Mouse (Mus musculus): ENCODE measurements at regions not wholly inside any gene's neighbourhood (a gene's known extent, or its start where the extent isn't known, plus 50 kb on each side); places are given as distances from the start of the nearest gene placed in this dataset.
"Not testable (repeated sequence)": the region's sequence is repeated elsewhere in the genome, so short reads cannot be mapped to it uniquely, and the experiment has no call there.

GRCm38 (mm10) chr17:83990421-83991365, 142.9 kb upstream of the Haao start:
- DNase-seq (ENCODE audit: low spot score), result no peak

DNA sequence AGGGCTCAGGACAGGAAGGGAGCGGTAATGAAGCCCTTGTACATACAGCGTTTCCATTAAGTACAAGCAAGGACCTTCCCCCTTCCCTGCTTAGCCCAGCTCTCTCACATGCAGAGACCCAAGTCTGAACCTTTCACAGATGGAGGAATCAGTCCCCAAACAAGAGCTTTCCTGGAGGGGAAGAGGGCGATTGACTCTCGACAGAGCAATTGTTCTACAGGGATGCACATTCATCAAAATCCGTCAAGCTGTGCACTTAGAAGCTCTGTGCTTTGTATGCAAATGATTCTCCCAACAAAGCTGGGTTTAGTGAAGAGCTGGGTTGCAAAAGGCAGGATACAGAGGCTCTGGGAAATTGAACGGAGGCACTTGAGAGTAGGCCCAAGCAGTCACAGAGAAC, 141.1 kb upstream of the Haao start:
- no peak for DNase-seq (ENCODE audit: low spot score)

- no peak for DNase-seq (ENCODE audit: low spot score)
Measured at GRCm38 (mm10) chr17:83988165-83988564, 140.4 kb upstream of the Haao start.

DNA sequence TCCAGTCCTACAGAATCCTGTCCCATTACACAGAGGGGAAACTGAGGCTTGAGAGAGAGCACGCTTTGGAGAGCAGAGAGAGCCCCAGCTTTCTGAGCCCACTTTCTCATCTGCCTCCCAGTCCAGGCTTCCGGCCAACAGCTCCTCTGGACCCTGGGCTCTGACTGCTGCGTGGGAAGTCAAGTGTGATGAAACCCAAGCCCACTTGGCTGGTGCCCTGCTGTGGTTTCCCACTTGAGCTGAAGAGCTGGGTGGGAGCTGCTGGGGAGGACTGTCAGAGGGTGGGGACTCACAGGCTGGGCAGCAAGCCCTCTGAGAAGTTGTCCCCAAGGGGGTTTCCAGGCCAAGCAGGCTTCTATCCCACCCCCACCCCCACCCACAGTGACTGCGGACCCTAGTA, 139.9 kb upstream of the Haao start:
- DNase-seq (ENCODE audit: low spot score), result no peak

GRCm38 (mm10) chr17:83985916-83986578, 138.3 kb upstream of the Haao start:
- no peak for DNase-seq (ENCODE audit: low spot score)

- DNase-seq (ENCODE audit: low spot score), result no peak
Measured at GRCm38 (mm10) chr17:83985333-83985790, 137.6 kb upstream of the Haao start.

DNA sequence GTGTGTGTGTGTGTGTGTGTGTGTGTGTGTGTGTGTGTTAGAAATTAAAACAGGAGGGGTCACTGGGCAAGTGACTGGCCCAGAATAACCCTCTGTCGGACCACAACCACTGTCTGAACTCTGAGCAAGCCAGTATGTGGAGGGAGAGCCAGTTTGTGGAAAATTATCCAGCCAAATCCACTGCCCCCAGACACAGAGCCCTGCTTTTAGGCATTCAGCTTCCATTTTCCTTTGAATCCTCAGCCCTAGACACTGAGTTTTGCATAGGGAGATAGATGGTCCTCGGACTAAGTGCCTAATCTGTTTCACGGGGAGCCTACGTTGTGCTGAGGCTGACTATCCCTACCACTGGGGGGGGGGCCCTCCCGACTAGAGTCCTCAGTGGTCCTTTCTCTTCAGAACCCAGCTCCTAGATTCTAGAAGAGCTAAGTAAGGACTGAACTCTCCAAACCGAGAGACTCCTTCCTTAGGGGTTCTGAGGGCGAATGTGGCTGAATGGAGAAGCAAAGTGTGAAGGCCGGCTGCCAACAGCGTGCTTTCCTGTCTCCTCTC, 136.2 kb upstream of the Haao start:
- DNase-seq (ENCODE audit: low spot score), result no peak

- DNase-seq (ENCODE audit: low spot score), result no peak
Measured at GRCm38 (mm10) chr17:83983070-83983836, 135.5 kb upstream of the Haao start.

- DNase-seq (ENCODE audit: low spot score), result no peak
Measured at GRCm38 (mm10) chr17:83982700-83983069, 134.9 kb upstream of the Haao start.

DNA sequence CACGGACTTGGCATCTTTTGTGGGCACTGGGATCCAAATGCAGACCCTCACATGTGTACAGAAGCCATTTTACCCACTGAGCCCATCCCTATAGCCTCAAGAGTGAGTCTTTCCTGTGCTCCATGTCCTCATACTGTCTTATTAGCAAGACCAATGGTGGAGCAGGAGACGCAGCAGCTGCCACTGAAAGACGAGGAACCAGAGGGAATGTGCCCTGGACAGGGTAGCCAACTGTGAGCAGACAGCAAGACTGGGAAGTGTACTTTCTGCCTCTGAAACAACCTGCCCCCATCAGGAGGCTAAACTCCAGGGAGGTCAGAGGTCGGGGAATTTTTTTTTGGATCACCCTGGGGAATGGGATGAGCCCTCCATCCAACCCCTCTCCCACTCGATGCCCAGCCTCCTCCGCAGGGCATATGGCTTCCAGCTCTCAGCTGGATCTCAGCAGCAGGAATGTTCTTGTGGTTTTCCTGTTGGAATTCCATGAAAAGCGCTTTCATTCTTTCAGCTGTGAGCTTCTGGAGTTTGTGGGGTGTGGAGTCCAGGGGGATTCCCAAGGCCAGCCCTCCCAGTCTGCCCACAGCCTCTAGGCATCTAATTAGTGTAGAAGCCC, 131.2 kb upstream of the Haao start:
- no peak for DNase-seq (ENCODE audit: low spot score)

DNA sequence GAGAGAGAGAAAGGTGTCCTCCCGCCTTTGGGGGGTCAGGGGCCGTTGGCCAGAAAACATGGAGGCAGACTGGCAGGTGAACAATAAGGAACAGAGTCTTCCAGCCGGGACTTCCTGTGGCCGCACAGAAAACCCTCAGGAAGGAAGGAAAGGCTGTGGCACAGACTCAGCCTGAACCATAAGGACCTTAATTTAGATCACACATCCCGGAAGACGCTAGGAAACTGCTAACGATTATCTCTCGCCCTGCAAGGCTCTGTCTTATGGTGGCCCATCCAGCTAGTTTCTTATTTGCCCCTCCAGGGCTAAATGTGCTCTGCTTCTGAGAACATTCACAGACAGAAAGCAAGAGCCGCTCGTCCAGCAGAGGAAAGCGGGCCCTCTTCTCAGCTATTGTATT, 130.0 kb upstream of the Haao start:
- DNase-seq (ENCODE audit: low spot score), result no peak

DNA sequence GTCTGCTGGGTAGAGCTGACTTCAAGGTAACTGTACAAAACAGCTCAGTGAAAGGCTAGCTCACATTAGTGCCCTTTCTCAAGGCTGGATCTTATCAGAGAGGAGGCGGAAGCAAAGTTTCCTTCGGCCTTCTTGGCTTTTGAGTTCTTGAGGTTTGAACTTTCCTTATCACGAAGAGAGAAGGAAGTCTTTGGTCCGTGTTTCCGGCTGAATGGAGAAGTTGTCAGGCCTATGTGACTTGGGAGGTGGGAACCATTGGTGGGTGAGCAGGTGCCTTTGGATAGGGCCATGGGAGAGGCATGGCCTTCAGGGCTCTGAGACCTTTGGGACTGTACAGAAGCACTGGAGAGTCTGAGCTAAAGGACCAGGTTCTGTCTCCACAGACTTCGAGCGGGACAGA, 128.1 kb upstream of the Haao start:
- no peak for DNase-seq (ENCODE audit: low spot score)

DNA sequence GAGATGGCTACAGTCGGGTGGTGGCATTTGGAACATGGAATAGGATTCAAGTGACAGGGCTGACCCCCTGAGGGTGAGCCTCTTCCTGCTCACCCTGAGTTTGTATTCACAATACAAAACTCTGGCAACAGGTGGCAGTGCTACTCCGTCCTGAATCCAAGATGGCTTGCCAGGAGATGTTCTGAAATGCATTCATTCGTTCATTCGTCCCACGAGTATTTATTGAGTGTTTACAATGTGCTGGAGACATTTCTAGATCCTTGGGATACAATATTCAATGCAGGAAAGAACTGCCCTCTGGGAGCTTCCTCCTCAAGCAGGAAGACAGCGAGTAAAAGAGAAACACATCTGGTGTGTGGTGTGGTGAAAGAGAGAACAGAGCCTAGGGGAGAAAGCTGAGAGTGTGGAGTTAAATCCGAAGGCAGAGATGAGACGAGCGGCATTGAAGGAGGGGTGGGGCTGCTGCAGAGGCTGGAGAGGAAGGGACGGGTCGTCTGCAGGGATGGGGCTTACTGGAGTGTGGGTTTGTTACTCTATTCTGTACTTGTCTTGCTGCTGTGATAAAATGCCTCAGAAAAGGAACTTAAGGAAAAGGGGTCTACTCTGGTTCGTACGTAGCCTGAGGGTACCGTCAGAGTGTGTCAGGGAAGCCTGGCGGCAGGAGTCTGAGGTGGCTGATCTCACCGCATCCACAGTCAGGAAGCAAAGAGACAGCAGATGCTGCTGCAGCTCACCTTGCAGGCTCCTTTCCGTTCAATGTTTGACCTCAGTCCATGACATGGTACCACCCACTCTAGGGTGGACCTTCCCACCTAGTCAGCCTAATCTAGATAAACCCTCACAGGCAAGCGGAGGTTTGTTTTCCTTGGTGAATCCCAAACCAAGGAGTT, 125.9 kb upstream of the Haao start:
- peak; percentile 54 for DNase-seq (ENCODE audit: low spot score)

- DNase-seq (ENCODE audit: low spot score), result no peak
Measured at GRCm38 (mm10) chr17:83972874-83973273, 125.1 kb upstream of the Haao start.

- no peak for DNase-seq (ENCODE audit: low spot score)
Measured at GRCm38 (mm10) chr17:83972470-83972869, 124.7 kb upstream of the Haao start.

- DNase-seq (ENCODE audit: low spot score), result peak; percentile 58
Measured at GRCm38 (mm10) chr17:83972026-83972425, 124.3 kb upstream of the Haao start.

GRCm38 (mm10) chr17:83969407-83969826, 121.7 kb upstream of the Haao start:
- no peak for DNase-seq (ENCODE audit: low spot score)

DNA sequence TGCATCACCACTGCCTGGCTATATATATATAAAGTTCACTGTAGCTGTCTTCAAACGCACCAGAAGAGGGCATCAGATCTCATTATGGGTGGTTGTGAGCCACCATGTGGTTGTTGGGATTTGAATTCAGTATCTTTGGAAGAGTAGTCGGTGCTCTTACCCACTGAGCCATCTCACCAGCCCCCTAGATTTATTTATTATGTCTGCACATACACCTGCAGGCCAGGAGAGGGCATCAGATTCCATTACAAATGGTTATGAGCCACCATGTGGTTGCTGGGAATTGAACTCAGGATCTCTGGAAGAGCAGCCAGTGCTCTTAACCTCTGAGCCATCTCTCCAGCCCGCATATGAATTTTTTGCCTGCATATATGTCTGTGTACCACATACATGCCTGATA, 120.4 kb upstream of the Haao start:
- not testable (repeated sequence) for DNase-seq (ENCODE audit: low spot score)

- no peak for DNase-seq (ENCODE audit: low spot score)
Measured at GRCm38 (mm10) chr17:83967007-83967406, 119.2 kb upstream of the Haao start.

DNA sequence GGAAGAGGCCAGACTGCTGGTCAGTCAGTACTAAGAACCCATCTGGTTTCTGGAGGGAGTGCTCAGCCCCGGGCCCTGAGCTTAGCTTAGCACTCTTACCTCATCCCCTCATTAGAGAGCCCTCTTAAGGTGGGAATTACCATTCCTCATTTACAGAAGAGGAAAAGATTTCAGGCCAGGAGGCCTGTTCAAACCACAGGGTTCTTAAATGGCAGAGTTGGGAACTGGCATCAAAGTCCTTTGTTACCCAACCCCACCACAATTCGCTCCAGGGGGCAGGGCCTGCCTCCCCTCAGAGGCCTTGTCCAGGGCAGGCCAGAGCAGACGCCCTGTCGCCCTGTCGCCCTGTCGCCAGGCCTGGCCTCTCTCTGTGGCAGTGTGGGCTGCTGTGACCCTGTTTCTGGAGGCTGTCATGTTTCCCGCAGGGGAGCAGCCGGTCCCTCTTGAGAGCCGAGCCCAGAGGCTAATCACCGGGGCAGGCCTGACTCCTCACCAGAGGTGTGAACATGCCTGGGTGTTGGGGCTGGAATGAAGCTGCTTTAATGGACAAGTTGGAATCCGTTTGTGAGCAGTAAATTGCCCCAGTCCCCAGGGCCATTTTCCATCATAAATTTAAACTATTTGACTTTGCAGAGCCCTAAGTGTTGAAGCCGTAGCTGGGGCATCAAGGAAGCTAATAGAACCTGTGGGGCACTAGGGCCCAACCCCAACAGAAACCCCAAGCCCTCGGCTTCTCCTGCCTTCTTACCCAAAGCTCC, 116.9 kb upstream of the Haao start:
- no peak for DNase-seq (ENCODE audit: low spot score)

All from layer of hippocampus, adult 11-12 months (tissue).